Mouse (Mus musculus): ENCODE data around the gene Ccdc62. TPM values are rescaled to one million over a fixed set of nuclear protein-coding genes. Genes with fewer than 3 reads are reported as not detected.

Ccdc62 gene
- total RNA-seq, 2 experiments from 2014 or later: 2.7 to 4.2 TPM

DNA sequence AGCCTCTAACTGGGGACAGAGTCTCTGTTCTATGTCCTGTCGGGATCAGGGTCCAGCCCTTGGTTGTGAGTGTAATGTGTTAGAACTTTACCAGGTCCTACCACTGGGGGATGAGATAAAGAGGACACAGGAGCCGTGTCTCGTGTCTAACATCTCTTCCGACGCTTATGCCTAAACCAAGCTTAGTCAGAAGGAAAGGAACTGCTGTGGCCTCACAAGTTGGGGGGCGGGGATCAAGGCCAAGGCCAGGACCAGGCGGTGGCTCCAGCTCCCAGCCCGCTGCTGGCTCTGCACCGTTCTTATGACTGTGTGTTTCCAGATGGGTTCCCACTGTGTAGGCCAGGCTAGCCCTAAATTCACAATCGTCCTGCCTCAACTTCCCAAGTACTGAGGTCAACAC, 82.4 kb downstream of the Ccdc62 start:
- intact Hi-C loops (cut with DNase I): no loop called here
- DNase-seq (ENCODE audit: low spot score in 2 of 2): no peak

DNA sequence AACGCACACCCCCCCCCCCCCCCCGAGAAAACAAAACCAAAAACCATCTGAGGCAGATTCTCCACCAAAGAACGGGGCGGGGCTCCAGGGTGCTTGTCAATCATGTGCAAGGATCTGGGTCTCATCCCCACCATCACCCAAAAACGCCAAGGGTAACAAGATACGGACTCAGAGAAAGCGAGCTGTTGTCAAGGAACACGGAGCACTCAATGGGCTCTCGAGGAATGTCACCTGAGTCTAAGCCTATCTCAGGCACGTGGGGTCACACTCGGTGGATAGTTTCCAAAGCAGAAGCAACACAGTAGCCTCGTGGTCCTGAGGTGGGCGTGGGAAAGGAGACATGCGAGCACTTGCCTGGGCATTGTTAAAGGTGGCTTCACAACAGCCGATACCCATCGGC, 83.3 kb downstream of the Ccdc62 start:
- no peak for DNase-seq (ENCODE audit: low spot score in 2 of 2)
- intact Hi-C loops (cut with DNase I): no loop called here

DNA sequence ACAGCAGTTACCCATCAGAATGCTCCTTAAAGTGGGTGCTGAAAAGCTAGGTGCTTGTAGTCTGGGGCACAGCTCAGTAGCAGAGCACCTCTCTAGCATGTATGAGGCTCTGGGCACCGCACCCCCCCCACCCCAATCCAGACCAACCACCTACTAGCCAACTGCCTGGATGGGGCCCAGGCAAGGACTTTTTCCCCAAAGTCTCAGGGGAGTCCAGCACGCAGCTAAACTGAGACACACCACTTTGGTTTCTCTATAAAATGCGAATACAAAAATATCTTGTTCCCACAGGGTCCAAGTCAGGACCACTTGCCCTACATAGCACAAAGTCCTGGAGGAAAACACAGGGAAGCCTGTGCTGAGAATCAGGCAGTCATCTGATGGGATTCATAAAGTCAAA, 83.7 kb downstream of the Ccdc62 start:
- intact Hi-C loops (cut with DNase I): no loop called here
- DNase-seq (ENCODE audit: low spot score in 2 of 2): no peak

DNA sequence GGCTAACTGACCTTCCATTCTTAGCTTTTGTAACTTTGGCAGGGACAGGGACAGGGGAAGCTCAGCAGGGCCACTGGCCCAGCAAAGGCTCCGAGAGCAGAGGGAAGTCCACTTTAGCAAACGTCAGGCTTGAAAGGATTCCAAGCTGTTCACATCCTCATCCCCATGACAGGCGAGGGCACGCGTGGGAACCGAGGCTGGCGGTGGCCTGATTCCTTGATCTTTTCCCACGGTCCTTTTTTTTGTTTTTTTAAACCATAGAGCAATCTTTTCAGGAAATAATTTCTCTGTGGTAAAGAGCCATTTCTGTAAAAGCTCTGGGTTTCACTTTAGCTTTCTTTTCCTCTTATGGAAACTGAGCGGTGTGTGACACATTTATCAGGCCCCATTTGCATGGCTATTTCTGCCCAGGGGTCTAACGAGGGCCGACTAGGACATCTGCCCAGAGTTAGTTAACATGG, 84.3 kb downstream of the Ccdc62 start:
- no peak for DNase-seq (ENCODE audit: low spot score in 2 of 2)
- intact Hi-C loops (cut with DNase I): no loop called here

DNA sequence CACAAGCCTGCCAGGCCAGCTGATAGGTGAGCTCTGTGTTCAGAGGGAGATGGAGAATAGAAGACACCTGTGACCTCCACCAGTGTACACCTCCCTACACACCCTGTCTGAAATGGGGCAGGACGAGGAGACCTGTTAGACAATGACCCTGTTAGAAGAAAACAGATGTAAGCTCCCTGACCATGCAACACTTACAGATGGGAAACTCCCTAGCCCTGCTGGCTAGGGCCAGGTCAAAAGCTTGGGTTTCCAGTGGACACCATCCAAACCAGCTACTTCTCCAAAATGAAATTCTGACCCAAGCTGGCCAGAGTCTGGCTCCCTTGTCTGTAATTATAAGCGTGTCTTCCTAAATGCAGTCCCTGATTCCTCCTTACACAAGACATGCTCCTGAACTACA, 85.2 kb downstream of the Ccdc62 start:
- no peak for DNase-seq (ENCODE audit: low spot score in 2 of 2)
- intact Hi-C loops (cut with DNase I): no loop called here

DNA sequence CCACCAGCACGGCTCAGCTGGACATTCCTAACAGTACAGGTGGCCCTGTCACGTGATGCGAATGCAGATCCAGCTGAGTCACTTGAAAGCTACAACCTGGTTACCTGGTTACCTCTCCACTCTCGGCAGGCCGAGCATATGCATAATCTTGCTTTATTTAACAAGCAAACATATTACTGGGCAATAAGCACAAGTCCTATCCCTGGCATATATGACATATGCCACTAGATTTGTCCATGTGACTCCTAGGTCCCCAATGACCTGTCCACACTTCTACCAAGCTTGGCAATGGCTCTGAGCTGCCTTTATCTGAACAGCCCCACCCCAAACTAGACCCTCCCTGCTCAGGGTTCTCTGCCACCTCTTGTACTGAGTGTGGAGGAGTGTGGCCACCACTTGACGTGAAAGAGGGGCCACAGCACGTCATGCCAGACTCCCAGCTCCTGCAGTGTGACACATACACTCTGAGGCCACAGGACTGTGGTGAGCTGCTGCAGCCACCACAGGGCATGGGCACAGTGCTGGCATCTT, 85.9 kb downstream of the Ccdc62 start:
- no peak for DNase-seq (ENCODE audit: low spot score in 2 of 2)
- intact Hi-C loops (cut with DNase I): no loop called here

DNA sequence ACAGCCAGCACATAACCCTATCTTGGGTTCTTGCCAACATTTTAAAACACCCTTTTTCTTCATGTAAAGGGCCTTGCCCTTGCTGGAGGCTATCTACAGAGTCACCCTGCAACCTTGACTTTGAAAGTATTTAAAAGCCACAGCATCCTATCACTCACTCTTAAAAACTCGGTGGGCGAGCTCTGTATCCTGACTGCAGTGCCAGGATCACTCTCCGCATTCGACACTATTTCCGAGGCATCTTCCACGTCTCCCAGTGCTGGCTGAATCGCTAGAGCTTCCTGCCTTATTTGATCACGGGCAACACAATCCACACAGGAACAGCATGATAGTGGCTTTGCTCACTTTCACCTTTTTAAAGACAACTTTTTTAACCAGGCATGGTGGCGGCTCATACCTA, 87.5 kb downstream of the Ccdc62 start:
- intact Hi-C loops (cut with DNase I): no loop called here
- DNase-seq (ENCODE audit: low spot score in 2 of 2): no peak

DNA sequence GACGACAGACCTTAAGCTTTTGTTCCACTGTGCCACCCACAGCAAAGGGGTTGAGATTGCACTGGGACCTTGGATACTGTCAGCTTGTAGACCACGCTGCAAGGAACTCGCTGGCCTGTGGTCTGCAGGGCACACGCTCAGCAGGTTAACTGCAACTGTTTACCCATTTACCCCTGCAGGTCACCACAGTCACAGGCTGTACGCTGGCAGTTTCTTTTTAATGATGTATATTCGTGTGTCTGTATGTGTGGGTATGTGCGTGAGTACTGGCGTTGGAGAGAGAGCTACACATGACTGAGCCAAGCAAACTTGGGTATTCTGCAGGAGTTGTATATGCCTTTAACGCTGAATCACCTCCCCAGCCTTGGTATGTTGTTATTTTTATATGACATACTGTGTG, 88.2 kb downstream of the Ccdc62 start:
- no peak for DNase-seq (ENCODE audit: low spot score in 2 of 2)
- intact Hi-C loops (cut with DNase I): no loop called here

Small RNAs within 50 kb of the gene (microRNA-seq; reads per million reads assigned to microRNA genes)
- gene Mir7032: 3.0 to 3.2 reads per million in 2 experiments

Other genes with a start within 250 kb of the Ccdc62 start
- 100 to 1,000 TPM; 117 to 132 TPM for gene Clip1, start 246.1 kb upstream of the Ccdc62 start, total RNA-seq (2021)
- gene Zcchc8, start 209.6 kb upstream of the Ccdc62 start, total RNA-seq (2021): 10 to 100 TPM; 37.0 to 37.2 TPM
- gene Rsrc2, start 181.3 kb upstream of the Ccdc62 start, total RNA-seq (2021): 10 to 100 TPM; 80.9 to 89.4 TPM
- under 1 TPM; 0.83 to 0.87 TPM for gene Kntc1, start 181.0 kb upstream of the Ccdc62 start, total RNA-seq (2021)
- not detected for gene Hcar2, start 65.2 kb upstream of the Ccdc62 start, total RNA-seq (2021)
- gene Hcar1, start 50.7 kb upstream of the Ccdc62 start, total RNA-seq (2021): 1 to 10 TPM; 1.3 to 2.0 TPM
- 10 to 100 TPM; 65.6 to 70.7 TPM for gene Denr, start 23.5 kb upstream of the Ccdc62 start, total RNA-seq (2021)
- not detected for gene Gm43518, start 3.3 kb upstream of the Ccdc62 start, total RNA-seq (2021)
- gene Hip1r, start 42.9 kb downstream of the Ccdc62 start, total RNA-seq (2021): 10 to 100 TPM; 82.6 to 85.0 TPM
- gene Vps37b, start 101.6 kb downstream of the Ccdc62 start, total RNA-seq (2021): 10 to 100 TPM; 51.4 to 58.3 TPM
- 10 to 100 TPM; 57.5 to 58.4 TPM for gene Abcb9, start 165.1 kb downstream of the Ccdc62 start, total RNA-seq (2021)
- gene Ogfod2, start 181.6 kb downstream of the Ccdc62 start, total RNA-seq (2021): 10 to 100 TPM; 36.0 to 42.1 TPM
- gene Arl6ip4, start 185.4 kb downstream of the Ccdc62 start, total RNA-seq (2021): 10 to 100 TPM; 48.2 to 48.5 TPM

Measured in left cerebral cortex, postnatal 14 days (tissue).